Mouse (Mus musculus) 3134 (cell line): Measurements from ENCODE around the gene Lrrc29.
A peak's percentile ranks its signal among the peaks of the same experiment; 100 is the strongest.

Experiments used
- DNase-seq: peaks from one replicate; pipeline ENCODE4 v3.0.0-alpha.2; 2011; ENCODE audit warnings: low spot score; ENCODE audit not compliant: insufficient read length; ENCODE audit errors: extremely low read depth

The Lrrc29 gene

GRCm38 (mm10) chr8:105326141-105326672 is at the start of gene Lrrc29, which contains the start of gene Tmem208:
Lrrc29 (minus strand) TSS chr8:105326278.
Tmem208 (plus strand) TSS chr8:105326354.
- peak; percentile 90 for DNase-seq

DNA sequence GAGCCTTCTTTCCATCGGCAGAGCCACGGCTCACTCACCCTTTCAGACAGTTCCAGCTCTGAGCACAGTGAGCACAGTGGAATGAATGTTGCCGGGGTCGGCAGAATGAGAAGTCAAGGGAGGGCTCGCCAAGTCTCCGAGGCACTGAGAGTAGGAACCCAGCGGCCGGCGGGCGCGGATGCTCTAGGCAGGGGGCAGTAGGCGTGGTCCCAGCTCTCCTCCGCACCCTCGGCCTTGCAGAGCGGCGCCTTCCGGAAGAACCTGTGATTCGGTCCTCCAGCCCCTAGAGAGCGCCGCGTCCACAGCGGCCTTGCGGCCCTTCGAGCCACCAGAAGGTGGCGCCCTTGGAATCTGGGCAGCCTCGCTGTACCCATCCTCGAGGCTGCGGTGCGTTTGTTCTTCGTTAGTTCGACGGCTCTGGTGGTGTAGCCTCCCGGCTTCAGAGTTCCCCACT is 48.5 kb upstream of the Lrrc29 start:
- DNase-seq: no peak

DNA sequence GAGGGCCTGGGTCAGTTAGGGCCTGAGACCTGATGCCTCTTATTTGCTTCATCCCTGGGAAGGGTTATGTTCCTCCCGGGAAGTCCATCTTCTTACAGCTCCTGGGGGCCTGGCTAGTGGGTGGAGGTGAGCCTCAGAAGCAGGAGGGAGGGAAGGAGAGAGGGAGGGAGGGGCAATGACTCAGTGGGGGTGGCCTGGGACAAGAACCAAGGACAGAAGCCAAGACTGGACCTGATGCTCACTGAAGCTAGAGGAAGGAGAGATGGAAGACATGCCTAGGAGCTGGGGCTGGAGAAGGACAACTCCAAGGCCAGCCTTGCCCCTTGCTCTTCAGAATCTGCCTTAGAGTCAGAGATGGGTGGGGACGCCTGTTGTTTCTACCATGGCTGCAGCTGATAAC is 47.0 kb upstream of the Lrrc29 start, which contains the start of gene Plekhg4:
Gene Plekhg4 (plus strand): TSS at position 243 of the 400 bp plus-strand sequence.
- peak; percentile 83 for DNase-seq

GRCm38 (mm10) chr8:105372473-105372872 is 46.4 kb upstream of the Lrrc29 start:
- peak; percentile 94 for DNase-seq

DNA sequence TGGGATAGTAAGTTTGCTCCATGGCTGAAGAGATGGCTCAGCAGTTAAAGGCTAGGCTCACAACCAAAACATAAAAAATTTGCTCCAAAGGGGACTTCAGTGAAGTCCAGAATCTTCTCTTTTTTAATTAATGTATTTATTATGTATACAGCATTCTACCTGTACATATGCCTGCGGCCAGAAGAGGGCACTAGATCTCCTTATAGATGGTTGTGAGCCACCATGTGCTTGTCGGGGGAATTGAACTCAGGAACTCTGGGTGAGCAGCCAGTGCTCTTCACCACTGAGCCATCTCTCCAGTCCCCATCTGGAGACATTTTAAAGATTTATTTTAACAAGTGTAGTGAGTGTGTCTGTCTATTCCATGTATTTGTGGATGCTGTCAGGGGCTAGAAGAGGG is 41.0 kb upstream of the Lrrc29 start:
- no peak for DNase-seq

DNA sequence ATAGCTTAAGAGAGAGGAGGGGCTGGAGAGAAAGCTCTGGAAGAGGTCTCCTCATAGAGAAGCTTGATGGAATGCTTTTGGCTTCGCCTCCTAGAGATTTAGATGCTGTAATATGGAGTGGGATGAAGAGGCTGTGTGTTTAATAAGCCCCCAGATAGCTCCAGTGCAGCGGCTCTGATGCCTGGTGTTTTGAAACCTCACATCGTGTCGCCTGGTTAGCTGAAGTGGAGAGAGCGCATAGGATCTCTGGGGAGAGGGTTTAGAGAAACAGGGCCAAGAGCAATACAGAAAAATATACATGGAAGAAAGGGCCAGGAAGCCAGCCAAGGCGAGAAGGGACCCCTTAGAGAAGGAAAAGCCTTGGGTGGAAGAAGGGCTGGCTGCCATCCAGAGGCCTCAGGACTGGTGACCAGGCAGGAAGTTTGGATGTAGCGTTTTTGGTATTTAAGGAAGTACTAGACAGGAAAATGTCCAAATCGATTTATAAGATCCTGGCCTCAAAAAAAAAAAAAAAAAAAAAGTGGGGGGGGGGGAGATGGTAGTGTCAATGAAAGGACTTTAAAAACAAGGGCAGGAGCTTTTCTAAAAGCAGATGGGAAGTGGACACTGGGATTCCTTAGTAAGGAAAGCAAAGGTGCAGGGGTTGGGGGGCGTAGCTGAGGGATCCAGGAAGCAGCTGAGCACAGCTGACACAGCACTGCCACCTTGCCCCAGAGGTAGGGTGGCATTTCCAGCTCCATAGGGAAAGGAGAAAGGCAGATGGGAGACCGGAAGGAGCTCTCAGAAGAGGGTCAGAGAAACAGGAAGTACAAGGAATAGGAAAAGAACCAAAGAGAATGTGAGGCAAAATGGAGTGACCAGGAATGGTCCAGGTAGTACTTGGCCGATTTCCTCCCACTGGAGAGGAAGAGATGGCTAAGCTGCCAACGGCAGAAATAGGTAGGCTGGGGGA is 35.9 kb upstream of the Lrrc29 start:
- DNase-seq: no peak

DNA sequence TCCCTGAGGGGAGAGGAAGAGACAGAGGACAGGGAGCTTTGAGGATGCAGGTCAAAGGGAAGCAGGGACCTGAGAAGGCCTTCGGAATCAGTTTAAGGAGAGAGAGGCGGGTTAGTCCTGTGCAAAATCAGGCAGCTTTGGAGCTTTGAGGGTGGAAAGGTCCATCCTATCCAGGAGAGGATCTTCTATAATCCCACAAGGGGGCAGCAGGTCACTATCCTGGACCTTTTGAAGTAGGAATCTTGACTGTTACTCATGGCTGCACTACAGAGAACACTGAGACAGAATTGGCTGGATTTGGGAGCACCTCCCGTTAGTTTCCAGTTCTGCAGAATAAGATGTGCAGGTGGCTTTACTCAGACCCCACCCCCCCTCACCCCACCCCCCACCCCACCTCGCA is 33.6 kb upstream of the Lrrc29 start:
- no peak for DNase-seq

DNA sequence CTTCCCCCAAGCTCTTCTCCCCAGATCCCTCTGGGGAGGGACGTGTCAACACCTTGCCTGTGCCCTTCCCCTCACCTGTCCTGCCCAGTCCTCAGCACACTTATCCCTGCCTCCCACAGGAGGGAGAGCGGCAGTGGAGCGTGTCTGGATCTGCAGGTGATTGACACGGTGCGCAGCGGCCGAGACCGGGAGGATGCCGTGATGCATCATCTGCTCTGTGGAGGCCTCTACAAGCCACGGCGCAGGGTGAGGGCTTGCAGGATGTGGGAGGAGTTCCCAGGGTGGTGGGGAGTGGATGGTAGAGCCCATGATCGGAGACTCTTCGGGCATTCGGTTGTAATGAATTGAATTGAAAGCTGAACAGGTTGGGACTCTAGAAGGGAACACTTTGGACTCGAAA is 33.1 kb upstream of the Lrrc29 start:
- DNase-seq: no peak

DNA sequence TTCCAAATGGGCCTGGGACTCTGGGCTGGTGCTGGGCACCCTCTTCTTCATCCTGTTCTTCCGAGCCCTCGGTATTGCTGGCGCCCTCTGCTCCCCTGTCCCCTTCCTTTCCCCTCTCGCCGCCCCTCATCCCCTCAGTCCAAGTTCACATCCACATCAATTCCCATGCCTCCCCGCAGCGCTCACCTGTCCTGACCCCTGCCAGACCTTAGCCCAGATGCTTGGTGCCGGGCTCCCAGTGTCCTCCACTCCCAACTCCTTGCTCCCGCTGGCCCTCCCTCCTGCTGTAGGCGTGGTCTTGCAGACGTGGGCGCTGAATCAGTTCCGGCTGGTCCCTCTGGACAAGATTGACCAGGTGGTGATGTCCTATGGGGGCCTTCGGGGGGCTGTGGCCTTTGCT is 30.6 kb upstream of the Lrrc29 start:
- no peak for DNase-seq

GRCm38 (mm10) chr8:105355179-105356024 is 29.3 kb upstream of the Lrrc29 start:
- DNase-seq: no peak

DNA sequence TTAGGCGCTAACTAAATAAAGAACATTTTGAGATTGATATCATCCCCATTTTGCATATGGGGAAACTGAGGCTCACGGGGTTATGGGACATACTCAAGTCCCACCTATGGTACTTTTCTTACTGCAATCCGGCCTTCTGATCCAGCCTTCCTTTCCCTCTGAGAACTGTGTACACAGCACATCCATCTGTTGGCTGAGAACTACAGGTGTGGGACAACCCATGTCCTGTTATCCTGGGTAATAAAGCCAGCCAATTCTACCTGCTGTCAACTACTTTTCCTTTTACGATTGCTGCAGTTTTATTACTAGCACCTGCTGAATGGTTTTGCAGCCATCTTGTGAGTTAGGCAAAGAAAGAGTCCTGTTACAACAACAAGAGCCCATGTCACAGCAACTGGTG is 28.5 kb upstream of the Lrrc29 start:
- DNase-seq: no peak

GRCm38 (mm10) chr8:105353583-105354135 is 27.6 kb upstream of the Lrrc29 start:
- no peak for DNase-seq

DNA sequence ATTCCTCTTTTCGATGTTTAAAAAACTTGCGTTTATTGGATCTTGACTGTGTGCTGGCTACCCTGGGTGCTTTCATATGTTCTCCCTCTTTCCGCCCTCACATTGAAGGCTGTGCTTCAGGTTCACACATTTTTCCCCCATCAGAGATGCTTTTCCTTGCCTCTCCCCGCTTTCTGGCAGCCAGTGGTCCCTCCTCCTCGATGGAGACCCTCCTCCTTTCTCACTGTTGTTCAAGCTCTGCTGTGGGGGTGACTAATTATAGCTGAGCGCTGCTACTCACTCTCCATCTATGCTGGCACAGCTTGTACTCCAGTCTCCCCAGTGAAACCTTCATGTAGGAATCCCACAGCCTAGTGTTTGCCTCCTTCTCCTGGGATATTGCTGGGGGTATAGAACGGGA is 24.1 kb upstream of the Lrrc29 start:
- DNase-seq: no peak

GRCm38 (mm10) chr8:105349096-105349771 is 23.2 kb upstream of the Lrrc29 start:
- peak; percentile 71 for DNase-seq

GRCm38 (mm10) chr8:105348450-105349095 is 22.5 kb upstream of the Lrrc29 start, which contains the start of gene Slc9a5:
Slc9a5 (plus strand) TSS chr8:105348843.
- DNase-seq: peak; percentile 74

DNA sequence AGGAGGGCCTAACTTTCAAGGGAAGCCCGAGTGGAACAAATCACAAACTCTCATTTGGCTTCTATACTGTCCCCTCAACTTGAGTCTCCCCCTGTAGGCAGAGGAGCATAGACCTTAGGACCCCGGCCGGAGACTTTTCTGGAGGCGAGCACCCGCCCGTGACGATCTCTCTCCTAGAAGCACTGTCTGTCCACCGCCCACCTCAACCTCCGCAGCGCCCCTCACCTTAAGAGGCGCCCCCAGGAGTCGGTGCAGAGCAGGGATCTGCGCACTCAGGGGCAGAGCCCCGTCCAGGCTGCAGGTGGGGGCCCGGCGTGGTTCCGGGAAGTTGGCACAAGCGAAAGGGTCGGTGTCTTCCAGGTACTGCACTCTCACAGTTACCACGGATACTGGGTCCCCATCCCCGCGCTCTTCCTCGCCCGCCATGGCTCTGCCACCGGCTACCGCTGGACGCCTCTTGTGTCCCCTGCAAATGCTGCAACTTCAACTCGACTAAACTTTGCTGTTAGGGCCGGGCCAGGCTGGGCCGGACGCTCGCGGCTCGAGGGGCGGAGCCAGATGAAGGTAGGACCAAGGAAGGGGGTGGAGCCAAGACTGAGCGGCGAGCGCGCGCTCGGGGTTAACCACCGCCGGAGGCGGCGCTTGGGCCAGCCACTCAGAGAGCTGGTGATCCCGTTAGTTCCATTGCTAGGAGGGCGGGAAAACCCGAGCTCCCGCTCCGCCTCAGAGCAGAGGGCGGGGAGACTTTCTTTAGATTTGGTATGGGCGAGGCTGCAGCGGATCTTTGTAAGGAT is 21.5 kb upstream of the Lrrc29 start, which contains the start of gene Fhod1:
Gene Fhod1 (minus strand): TSS at position 526 of the 794 bp plus-strand sequence.
- peak; percentile 98 for DNase-seq

GRCm38 (mm10) chr8:105346611-105347427 is 20.7 kb upstream of the Lrrc29 start:
- peak; percentile 73 for DNase-seq
